Mouse (Mus musculus) gastrocnemius, postnatal 10 days (tissue): ENCODE measurements at regions not wholly inside any gene's neighbourhood (a gene's known extent, or its start where the extent isn't known, plus 50 kb on each side); places are given as distances from the start of the nearest gene placed in this dataset.

Experiments
- DNase-seq: peaks from one replicate; pipeline ENCODE4 v3.0.0; 2021; ENCODE audit warnings: mixed read lengths

DNA sequence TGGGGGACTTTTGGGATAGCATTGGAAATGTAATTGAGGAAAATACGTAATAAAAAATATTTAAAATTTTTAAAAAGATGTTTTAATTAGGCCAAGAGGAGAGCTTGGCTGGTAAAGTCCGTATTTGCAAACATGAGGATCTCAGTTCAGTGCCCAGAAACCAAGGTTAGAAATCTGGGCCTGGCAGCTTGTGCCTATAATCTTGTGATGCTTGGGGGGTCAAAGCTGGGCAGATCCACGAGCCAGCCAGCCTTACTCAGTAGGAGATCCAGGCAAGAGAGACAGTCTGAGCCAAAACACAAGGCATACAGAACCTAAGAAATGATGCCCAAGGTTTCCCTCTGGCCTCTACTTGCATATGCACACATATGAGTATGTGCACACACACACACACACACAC lies 54.1 kb upstream of the Cxadr start:
- DNase-seq = no peak

DNA sequence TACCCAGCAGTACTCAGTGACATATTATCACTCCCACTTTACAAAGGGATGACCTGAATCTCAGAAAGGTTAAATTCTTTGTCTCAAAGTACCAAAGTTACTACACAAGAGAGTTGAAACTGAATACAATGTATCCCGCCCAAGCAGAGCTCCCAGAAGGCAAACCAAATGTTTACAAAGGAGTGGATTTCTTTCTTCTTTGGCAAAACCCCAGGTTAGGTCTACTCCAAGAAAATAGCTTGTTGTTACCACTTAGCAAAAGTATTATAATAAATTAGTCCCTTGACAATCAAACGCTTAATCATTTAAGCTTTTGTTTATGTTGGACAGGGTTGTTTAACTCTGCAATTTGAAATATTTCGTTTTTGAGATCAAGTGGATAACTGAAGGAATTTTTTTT lies 58.6 kb upstream of the Cxadr start:
- DNase-seq = no peak

DNA sequence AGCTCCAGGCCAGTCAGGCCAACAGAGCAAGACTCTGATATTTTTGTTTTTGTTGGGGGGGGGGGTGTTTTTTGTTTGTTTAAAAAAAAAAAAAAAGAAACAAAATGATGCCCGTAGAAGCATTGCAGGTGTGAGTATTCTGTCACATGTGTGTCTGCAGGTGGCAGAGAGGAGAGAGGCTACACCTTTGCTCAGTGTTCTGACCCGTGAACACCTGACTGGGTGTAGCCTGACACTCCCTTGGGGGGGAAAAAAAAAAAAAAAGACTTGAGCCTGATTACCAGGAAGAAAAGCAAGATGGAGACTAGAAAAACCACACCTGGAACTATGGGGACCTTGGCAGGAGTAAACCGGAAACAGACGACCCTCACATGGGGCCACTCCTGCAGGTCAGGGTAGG lies 61.1 kb upstream of the Cxadr start:
- no peak for DNase-seq

DNA sequence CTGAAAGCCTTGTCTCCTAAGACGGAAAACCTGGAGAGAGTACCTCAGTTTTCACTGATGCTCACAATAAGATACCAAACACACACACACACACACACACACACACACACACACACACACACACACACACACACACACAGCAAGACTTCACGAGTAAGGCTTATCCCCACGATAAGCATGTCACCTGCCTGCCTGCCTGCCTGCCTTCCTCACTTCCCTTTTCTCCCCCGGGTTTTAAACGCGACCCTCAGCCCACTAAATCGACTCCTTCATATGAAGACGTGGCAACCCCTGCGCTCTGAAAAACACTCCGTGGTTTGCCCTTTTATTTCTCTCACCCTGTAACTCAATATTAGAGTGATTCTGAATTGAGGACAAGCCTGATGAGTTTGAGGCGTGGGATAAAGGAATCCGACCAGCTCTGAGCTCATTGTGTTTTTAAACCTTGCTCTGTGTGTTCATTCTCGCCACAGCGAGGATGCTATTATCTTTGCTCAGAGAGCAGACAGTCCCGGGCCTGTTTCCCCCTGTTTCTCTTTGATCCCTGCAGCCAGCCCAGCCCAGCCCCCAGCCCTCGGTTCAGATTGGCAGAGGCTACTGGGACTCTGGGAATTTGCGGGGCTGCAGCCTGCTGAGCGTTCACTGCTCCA lies 63.1 kb upstream of the Cxadr start:
- DNase-seq = no peak

- no peak for DNase-seq
These were observed 63.6 kb upstream of the Cxadr start for GRCm38 (mm10) chr16:78237641-78238051.

DNA sequence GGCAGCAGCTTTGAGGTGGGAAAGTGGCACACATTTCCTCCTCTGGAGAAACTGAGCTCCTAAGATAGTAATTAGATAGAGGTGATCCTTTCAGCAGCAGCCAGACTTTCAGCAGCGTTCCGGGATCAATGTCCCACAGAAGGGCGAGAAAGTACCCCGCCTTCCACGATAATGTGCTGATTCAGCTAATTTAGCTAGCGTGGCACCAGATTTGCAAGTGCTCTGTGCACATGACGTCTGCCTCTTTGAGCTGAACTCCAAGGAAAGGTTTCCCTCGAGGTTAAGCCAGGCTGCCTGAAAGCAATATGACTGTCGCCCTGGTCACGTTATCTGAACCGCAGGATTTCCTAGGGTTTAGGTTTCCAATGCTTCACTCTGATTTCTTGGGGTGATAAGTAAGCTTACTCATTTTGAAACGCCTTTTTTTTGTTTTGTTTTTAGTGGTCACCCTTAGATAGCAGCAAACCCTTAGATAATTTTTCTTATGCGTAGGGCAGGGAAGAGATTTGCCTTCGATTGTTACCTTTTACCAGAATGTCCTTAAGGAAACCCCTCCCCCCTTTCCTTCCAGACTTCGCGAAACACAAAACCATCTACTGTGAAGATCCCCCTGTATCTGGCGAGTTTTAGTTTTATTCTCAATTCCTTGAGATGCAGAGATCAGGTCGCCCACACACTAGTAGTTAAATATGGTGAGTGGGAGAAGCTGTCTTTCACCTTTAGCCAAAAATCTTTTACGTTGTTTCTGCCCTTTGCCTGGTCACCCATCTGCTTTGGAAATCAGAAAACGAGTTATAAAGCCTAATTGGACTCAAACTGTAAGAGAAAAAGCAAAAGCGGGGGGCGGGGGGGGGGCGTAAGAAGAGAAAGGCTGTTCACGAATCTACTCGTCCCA lies 64.3 kb upstream of the Cxadr start:
- no peak for DNase-seq

- DNase-seq = no peak
These were observed 69.1 kb upstream of the Cxadr start for GRCm38 (mm10) chr16:78232205-78232604.

GRCm38 (mm10) chr16:78229013-78229412 lies 72.3 kb upstream of the Cxadr start:
- no peak for DNase-seq

DNA sequence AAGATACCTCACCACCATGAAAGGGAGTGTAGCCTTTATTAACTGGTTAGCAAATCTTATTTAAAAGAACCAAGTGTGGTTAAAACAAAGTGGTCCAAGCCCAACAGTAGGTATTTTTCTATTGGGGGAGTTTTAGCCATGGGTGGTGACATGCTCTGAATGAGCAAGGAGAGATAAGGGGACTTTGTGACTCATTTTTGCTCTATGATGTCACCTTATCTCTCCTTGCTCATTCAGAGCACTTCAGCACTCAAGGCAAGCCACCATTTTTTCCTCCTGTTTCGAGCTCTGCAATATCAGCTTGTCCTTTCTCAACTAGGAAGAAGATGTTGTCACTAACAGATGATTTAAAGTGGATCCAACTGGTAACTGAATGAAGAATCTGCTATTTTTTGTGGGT lies 78.9 kb upstream of the Cxadr start:
- DNase-seq = no peak

GRCm38 (mm10) chr16:78221781-78222180 lies 79.5 kb upstream of the Cxadr start:
- DNase-seq = no peak

GRCm38 (mm10) chr16:78217633-78218032 lies 83.7 kb upstream of the Cxadr start:
- no peak for DNase-seq

DNA sequence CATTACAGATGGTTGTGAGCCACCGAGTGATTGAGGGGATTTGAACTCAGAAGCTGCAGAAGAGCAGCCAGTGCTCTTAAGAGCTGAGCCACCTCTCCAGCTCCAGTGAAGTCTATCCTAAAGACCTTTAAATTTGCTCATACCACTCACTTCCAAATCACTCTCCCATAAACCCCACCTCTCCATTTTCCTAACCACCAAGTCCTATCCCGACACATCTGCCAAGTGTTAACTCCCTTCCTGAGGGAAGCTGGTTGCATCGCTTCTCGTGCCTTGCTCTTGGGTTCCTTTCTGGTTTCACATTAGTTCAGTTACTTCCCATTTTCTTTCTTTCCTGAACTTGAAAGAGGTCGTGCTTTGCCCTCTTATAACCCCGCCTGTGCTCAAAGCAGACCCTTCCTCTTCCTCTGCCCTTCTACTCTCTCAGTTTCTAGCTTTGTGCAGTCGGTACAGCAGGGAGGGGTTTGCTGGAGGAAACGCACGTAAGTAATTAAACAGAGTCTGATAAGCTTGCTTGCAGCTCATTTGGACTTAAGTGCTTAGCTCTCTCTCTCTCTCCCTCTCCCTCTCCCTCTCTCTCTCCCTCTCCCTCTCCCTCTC lies 84.4 kb upstream of the Cxadr start:
- no peak for DNase-seq

DNA sequence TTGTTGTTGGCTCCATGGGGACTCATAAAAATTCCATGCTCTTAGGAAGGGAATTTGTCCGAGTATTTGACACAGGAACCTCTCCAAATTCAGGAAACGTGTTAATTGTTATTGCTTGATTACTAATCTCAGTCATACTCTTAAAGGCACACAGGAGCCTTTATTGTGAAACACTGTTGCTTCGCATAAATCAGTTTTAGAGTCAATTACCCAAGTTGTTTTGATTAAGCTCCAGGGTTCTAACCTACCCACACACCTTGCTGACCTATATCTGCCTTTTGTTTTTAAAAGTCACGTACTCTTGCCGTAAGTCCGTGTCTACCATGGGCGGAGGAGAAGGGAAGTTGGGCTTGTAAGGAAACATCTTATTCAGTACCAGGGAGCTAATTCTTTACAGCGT lies 89.6 kb upstream of the Cxadr start:
- no peak for DNase-seq

- DNase-seq = no peak
These were observed 93.0 kb upstream of the Cxadr start for GRCm38 (mm10) chr16:78208321-78208720.

DNA sequence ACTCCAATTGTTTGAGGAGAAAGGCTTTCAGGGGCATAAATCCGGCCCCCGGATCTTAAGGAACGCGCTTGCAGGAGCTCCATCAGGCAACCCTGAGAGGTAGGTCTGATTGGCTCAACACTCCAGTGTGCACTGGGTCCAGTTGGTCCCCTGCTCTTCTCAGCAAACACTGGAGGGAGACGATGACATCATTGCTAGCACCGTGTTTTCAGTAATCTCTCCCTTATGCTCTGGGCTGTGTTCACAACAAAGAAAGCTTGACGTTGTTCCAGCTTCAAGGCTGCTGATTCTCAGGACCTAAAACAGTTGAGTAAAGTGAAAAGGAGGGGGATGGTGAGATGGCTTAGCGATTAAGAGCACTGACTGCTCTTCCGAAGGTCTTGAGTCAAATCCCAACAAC lies 97.0 kb upstream of the Cxadr start:
- no peak for DNase-seq

GRCm38 (mm10) chr16:78200044-78200830 lies 101.1 kb upstream of the Cxadr start:
- no peak for DNase-seq

DNA sequence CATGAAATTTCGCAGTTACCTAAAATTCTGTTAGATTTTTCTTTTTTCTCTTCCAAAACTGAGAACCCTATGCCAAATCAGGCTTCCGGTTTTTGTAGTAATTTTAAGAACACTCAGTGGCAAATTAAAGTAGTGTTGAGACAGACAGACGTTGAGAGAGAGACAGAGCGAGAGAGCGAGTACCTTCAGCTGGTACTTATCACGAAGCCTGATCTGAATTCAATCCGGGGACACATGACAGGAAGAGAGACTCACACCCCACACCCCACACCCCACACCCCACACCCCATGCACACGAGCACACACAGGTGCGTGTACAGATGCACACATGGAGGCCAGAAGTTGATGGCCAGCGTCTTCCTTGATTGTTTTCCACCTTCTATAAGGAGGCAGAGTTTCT lies 102.0 kb upstream of the Cxadr start:
- no peak for DNase-seq

DNA sequence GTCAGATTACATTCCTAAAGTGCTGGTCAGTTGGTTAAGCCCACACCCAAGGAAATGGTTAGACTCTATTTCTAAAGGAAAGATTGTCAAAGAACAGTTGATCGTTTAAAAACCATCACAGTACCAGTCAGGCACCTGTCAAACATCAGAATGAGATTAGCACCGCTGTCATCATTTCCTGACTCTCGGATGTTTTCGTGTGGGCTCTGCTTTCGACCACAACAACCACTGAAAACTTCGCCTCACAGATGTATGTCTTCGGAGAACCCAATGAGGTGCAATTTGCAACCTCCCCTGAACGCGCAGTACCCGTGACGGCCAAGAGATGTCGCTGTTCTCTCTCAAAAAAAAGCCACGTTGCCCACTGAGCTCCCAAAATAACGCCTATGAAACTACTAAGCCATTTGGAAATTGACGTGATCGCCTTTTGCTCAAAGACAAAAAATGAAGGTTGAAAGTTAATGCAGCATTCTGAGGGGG lies 102.6 kb upstream of the Cxadr start:
- peak; percentile 75 for DNase-seq

- DNase-seq = peak; percentile 88
These were observed 103.9 kb upstream of the Cxadr start for GRCm38 (mm10) chr16:78197252-78197896.

DNA sequence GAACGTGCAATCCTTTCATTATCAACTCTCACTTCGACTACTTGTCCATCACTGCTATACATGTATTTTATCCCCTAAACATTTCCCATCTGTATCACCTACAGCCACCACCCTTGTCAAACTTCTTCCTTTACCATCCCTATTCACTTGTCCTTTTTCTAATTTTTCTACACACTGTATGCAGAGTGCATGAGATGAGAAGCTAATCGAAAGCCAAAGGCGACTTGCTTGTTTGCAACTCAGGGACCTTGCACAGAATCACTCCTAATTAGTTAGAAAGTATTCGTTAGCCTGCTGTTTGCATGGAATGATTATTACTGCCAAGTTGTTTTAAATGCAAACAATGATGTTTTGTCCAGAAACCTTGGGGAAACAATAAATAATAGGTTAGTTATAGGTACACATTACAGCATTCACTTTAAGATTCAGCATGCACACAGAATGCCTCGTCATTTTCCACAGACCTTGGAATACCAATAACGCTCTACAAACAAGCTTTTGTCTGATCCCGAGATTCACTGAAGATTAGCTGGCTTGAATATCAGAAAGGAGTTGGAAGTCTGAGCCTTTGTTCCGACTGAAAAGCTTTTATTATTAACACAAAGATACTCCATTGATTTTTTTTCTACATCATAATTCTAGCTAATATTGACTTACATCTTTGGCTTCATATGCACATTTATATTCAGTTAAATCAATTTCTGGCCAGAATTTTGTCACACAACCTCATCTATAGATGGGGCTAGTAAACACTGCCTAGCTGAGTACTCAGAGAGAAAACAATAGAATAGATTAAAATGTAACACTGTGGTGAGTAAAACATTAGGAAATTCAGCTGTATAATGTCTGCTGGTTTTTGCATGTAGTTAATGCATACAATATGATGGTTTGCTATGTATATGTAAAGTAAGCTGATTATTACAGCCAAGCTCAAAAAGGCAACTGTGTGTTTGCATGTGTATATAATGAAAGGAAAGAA lies 130.4 kb upstream of the Cxadr start:
- no peak for DNase-seq

GRCm38 (mm10) chr16:78156876-78157232 lies 144.4 kb upstream of the Cxadr start:
- no peak for DNase-seq
